Mouse (Mus musculus) 3T3-L1 (cell line): ENCODE measurements around the gene Rasal2.
A peak's percentile ranks its signal among the peaks of the same experiment; 100 is the strongest.

Experiments used
- DNase-seq: peaks from one replicate; pipeline ENCODE4 v3.0.0-alpha.2; 2015; ENCODE audit warnings: low read depth, low spot score

Gene Rasal2

GRCm38 (mm10) chr1:157412454-157413369, at the start of gene Rasal2:
Gene Rasal2, minus strand, starts transcription at chr1:157412595.
- peak; percentile 98 for DNase-seq

DNA sequence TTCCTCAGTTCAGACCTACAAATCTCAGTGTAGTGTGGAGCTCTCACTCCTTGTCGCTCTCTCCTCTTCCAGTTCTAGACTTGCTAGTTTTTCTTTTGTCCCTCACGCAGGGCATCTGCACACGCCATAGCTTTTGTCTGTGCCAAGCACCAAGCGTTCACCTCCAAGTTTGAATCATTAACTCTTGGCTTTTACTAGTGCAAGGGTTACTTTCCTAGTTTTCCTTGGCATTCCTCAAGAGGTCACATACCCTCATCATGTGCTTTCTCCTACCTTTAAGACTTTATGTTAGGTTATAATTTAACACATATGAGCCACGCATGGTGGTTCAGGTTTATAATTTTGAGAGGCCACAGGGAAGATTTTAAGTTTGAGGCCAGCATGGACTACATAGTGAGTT, 48.9 kb upstream of the Rasal2 start:
- DNase-seq, result no peak

GRCm38 (mm10) chr1:157459904-157460303, 47.5 kb upstream of the Rasal2 start:
- DNase-seq, result peak; percentile 55

GRCm38 (mm10) chr1:157458421-157459208, 46.2 kb upstream of the Rasal2 start, which contains the start of gene Cryzl2:
Gene Cryzl2, plus strand, starts transcription at chr1:157458577.
- no peak for DNase-seq

DNA sequence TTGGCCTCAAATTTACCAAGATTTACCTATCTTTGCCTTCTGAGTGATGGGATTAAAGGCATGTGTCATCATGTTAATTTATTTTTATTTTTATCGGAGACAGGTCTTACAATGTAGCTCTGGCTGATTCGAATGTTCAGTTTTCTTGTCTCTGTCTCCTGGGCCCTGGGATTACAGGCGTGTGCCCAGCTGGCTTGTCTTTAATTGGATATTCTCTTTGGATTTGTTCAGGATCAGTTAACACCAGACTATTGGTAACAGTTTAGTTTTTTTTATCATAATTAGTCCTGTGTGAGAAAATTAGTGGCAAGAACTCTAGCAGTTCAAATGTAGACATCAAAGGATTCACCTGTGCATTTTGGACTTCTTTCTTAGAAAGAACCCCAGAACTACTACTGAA, 45.4 kb upstream of the Rasal2 start:
- DNase-seq, result no peak

DNA sequence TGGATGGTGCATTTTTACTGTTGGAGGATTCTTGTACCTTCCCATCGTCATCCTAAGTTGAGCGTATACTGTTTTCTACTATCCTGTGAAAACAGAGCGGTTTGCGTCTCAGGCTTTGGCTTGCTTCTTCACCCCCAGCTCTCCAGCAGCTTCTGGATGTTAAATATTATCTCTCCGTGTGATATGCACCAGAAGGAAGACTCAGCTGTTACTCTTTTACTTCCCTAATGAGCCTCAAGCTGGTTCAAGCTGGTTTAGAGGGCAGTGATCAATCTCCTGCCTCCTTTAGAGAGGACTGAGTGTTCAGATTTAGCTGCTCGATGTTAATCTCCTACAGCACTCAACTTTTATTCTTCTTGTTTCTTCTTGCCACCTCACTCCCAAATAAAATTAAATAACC, 42.5 kb upstream of the Rasal2 start:
- no peak for DNase-seq

DNA sequence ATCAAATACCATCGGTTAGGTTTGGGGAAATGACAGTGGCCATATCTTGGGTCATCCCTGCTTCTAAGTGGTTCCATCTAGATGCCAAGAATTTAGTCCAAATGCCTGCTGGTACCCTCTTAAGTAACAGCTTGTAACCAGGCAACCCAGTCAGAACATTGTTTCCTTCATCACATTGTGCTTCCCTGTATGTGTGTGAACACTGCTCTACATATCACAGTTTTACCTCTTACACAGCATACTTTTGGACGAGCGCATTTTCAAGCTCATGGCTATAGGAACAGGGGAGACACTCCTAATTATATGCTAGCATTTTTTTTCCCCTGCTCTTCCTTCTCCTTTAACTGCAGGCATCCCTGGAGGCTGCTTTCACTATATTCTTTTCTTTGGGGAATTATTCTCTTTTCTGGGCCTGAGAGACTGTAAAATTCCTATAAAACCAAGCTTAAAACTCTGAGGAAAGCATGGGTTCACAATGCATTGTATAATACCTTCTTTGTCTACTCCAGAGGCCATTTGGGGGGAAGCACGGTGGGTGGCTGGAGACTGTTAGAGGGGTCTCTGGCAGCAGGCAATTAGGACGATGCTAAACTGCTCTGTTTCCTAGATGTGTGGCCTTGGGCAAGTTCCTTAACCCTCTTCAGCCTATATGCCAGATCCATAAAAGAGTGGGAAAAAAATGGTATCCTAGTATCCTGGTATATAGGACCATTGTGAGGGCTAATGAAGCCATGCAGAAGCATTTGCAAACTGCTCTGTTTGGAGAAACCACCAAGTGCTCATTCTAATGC, 40.6 kb upstream of the Rasal2 start:
- no peak for DNase-seq

DNA sequence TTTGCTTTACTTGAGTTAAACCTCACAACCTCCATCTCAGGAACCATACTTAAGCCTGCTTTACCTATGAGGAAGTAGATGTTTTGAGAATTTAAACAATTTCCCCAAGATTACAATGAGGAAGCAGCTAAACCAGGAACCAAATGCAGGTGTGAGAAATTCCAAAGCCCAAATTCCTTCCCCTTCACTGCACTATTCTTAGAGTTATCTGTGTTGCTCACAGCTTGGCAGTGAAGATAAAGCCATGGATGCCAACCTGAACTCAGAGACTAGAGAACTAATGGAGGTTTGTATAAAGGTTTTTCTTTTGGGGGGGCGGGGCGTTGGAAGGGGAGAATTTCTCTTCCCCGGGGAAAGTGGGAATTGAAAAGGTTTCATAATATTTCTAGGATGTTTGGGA, 39.9 kb upstream of the Rasal2 start:
- DNase-seq, result no peak

GRCm38 (mm10) chr1:157449981-157450636, 37.7 kb upstream of the Rasal2 start:
- DNase-seq, result no peak

- DNase-seq, result no peak
These were observed 37.1 kb upstream of the Rasal2 start for GRCm38 (mm10) chr1:157449532-157449931.

- DNase-seq, result no peak
These were observed 36.4 kb upstream of the Rasal2 start for GRCm38 (mm10) chr1:157448805-157449188.

GRCm38 (mm10) chr1:157448164-157448804, 35.9 kb upstream of the Rasal2 start:
- DNase-seq, result no peak

GRCm38 (mm10) chr1:157447142-157447541, 34.7 kb upstream of the Rasal2 start:
- DNase-seq, result no peak

DNA sequence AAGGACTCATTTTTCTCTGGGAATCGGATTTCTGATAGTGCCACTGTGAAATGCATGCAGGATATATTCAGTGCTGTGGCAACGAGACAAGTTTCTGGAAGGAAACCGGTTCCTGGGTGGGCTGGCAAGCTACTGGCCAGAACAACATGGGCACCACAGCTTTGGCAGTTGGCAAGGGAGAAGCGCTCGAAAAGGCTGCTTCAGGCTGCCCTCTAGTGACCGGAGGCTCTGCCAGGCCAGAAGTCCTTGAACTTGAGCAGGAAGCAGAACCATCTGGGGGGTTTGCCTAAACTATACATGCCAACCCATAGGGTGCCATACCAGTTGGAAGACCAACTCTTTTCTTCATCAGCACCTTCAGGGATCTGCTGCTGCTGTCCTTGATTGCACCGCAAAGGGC, 33.9 kb upstream of the Rasal2 start:
- peak; percentile 71 for DNase-seq

- no peak for DNase-seq
These were observed 33.1 kb upstream of the Rasal2 start for GRCm38 (mm10) chr1:157445398-157445910.

DNA sequence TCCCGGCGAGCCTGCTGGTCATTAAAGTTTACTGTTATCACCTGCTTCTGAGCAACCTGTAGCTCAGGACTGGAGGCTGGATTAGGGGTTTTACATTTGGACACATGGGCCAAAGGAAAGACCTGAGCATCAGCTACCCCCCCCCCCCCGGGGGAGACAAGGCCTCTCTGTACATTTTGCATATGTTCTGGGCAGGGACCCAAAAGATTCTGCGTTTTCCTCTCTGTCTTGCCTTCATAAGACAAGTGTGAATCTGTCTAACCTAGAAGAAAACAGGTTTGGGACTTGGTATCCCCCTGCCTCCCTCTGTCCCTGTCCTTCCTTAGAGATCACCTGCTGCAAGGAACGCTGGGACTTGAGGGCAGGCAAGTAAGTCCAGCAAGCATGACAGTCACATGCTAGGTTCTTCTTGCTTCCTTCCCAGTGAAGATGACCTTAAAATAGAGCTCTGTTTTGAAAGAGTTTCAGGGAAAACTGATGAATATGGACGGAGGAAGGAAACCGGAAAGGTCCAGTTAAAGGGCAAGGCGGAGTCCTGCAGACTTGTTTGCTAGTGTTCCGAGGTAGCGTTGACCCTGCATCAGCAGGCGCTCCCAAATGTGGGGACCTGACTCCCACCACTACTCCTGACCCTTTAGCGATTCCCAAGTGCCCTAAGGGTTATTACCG, 32.4 kb upstream of the Rasal2 start:
- DNase-seq, result no peak

- DNase-seq, result no peak
These were observed 31.5 kb upstream of the Rasal2 start for GRCm38 (mm10) chr1:157443723-157444561.

DNA sequence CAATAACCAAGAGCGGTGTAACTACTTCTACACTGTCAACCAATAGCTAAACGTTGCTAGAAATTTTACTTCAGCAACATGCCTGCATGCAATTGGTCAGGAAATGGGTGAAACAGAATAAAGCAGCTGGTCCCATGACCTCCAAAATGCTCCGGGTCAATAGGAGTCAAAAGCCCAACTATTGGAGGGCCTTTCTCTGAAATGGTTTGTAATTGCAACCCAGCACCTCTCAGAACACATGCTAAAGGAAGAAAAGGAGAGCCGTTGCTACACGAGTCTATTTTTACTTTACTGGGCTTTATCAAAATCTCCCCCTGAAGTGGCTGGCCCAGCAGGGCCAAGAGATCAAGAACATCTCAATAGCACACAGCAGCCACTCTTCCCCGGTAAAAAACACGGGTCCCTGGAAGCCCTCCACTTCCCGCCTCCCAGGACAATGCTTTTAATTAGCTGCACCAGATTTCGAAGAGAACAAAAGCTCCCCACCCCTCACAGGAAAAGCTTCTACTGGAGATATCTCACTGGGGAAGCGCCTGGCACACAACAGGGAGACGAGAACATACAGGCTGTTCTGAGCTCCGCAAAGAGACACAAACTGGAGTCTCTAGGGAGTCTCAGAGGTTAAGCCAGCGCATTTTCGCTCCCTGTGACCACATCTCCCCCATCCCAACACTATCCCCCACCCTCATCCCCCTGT, 30.8 kb upstream of the Rasal2 start:
- DNase-seq, result no peak
